Mouse (Mus musculus) heart, postnatal 36 days (tissue): ENCODE measurements around the gene Gm15155. TPM values are rescaled to one million over a fixed set of nuclear protein-coding genes. Genes with fewer than 3 reads are reported as not detected.
"Not testable (repeated sequence)": the region's sequence is repeated elsewhere in the genome, so short reads cannot be mapped to it uniquely, and the experiment has no call there.

Experiments used
- DNase-seq, 2 experiments: peaks; one replicate each; pipeline ENCODE4 v3.0.0; 2021 to 2022
- intact Hi-C: fragments of 180-260 bp; cut with DNase I; formaldehyde crosslinking; loops from one replicate; pipeline ENCODE4 v1.15.1; 2025
- total RNA-seq, 2 experiments: library from RNA; stranded (reverse); gene quantifications; 2 replicates each; pipeline ENCODE4 v1.2.3; 2021

Gene Gm15155
- total RNA-seq, 2 experiments from 2014 or later: not detected

DNA sequence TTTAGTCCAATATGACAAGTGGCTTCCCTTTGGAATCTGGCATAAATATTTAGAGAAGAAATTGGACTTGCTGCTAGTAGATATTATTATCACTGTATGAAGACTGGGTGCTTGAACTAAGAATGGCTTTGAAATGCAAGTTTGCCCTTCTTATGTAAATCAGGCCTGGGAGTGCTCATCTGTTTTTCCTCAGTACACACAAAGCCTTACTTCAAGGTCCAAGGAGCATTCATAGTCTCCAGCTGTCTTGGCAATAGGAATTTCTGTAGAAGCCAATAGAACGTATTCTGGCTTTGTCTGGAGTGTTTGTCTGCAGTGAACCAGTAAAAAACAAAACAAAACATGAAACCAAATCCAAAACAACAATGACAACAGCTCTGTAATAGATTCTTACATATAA, 278.6 kb downstream of the Gm15155 start:
- no peak for DNase-seq
- intact Hi-C loops: no loop called here

DNA sequence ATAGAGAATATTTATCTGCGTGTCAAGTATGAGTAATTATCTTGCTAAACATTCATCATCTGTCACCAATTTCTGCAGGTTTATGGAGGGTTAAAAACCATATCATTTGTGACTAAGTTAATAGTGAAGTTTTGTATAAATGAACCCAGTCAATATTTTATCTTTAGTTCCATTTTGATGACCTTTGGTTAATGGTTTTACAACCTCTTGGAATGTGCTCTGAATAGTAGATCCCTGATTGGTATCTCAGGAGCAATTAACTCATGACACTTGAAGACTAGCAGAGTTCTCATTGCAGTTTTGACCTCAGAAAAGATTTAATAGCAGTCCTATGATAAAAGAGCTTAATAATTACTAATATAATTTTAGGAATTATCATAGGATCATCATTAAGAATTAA, 385.2 kb downstream of the Gm15155 start:
- no peak for DNase-seq
- intact Hi-C loops: no loop called here

DNA sequence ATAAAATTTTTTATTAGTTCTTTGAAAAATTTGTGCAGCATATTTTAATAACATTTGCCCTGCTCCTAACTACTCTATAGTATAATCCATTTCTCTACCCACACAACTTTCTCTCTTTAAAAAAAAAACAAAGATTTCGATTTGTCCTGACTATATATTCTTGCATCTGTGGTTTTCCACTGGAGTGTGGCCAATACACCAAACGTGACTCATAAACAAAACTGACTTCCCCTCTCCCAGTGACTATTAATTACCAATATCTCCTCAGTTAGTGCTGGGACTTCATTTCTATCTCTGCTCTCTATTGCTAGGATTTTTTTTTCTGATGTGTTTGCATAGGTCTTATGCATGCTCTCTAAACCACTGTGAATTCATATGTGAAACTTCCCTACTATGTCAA, 531.2 kb downstream of the Gm15155 start:
- no peak for DNase-seq
- intact Hi-C loops: no loop called here

DNA sequence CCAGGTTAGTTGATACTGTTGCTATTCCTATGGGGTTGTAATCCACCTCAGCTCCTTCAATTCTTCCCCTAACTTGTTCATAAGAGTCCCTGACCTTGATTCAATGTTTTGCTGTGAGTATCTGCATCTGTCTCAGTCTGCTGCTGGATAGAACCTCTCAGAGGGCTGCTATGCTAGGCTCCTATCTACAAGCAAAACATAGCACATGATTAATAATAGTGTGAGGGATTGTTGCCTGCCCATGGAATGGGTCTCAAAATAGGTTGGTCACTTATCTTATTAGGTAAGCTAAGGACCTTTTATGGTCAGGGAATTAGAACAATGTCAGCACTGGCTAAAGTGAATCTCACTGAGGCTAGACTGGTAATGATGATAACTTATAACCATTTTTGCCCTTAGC, 547.0 kb downstream of the Gm15155 start:
- intact Hi-C loops: no loop called here
- no peak for DNase-seq

DNA sequence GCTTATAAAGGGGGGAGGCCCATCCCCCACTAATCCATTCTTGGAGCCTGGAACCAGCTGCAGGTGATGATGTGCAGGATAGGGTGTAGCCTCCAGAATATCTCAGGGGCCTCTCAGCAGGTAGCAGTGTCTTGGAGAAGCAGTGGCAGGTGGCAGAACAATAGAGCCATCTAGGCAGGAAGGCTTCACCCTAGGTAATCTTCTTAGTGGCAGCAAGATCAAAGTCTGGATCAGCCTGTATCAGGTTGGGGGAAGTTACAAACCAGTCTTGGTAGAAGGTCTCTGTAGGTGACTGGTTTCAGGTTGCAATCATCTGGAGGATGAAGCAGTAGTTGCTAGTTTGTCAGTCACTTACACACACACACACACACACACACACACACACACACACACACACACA, 679.3 kb downstream of the Gm15155 start:
- intact Hi-C loops, DNase-seq: not testable (repeated sequence)

Other genes starting within 250 kb of the Gm15155 start
- gene Ptchd1, start 927 bp upstream of the Gm15155 start, total RNA-seq: under 1 TPM; 0.11 to 0.14 TPM